Mouse (Mus musculus) hindbrain, embryonic 12.5 days (tissue): Measurements from ENCODE around the gene Pou5f1. TPM values are rescaled to one million over a fixed set of nuclear protein-coding genes. Genes with fewer than 3 reads are reported as not detected.
"Not testable (repeated sequence)": the region's sequence is repeated elsewhere in the genome, so short reads cannot be mapped to it uniquely, and the experiment has no call there.

ENCODE experiments used
- ATAC-seq: fragments of 200-750 bp; cut with Nextera tagmentation; 2 replicates; pipeline ENCODE4 v1.8.0; 2017; ENCODE audit warnings: moderate TSS enrichment; ENCODE audit not compliant: low FRiP score
- H3K27ac ChIP-seq: fragments of 300-500 bp; sonication (generic); 2 replicates; pipeline ENCODE4 v1.5.1; 2016; ENCODE audit warnings: mild to moderate bottlenecking
- H3K27me3 ChIP-seq: fragments of 300-500 bp; sonication (generic); 2 replicates; pipeline ENCODE4 v1.6.1; 2016; ENCODE audit warnings: mild to moderate bottlenecking
- H3K36me3 ChIP-seq: fragments of 300-500 bp; sonication (generic); 2 replicates; pipeline ENCODE4 v1.6.1; 2016; ENCODE audit warnings: mild to moderate bottlenecking
- H3K4me1 ChIP-seq: fragments of 300-500 bp; sonication (generic); 2 replicates; pipeline ENCODE4 v1.6.1; 2016
- H3K4me2 ChIP-seq: fragments of 300-500 bp; sonication (generic); replicated peaks from 2 replicates; pipeline ENCODE4 v1.6.1; 2016; ENCODE audit warnings: mild to moderate bottlenecking
- H3K4me3 ChIP-seq: fragments of 300-500 bp; sonication (generic); 2 replicates; pipeline ENCODE4 v1.5.1; 2016; ENCODE audit warnings: mild to moderate bottlenecking
- H3K9ac ChIP-seq: fragments of 300-500 bp; sonication (generic); 2 replicates; pipeline ENCODE4 v1.6.1; 2016; ENCODE audit warnings: mild to moderate bottlenecking, moderate library complexity
- H3K9me3 ChIP-seq: fragments of 300-500 bp; sonication (generic); replicated peaks from 2 replicates; pipeline ENCODE4 v1.6.1; 2016; ENCODE audit warnings: mild to moderate bottlenecking
- WGBS: fragments of 180-500 bp; shearing (Covaris S2); methylation state at CpG from one replicate; pipeline ENCODE4 v1.1.7; 2016; 5-methylcytosine and 5-hydroxymethylcytosine counted together
- polyA plus RNA-seq: library from polyadenylated mRNA; unstranded; fragments of >200 nt; fragmentation: Nextera tagmentation; extraction: Ambion mirVana; gene quantifications from 2 replicates; pipeline ENCODE4 v1.2.1, GENCODE M21; 2016

Pou5f1 gene
- polyA plus RNA-seq, result not detected in 2 replicates

DNA sequence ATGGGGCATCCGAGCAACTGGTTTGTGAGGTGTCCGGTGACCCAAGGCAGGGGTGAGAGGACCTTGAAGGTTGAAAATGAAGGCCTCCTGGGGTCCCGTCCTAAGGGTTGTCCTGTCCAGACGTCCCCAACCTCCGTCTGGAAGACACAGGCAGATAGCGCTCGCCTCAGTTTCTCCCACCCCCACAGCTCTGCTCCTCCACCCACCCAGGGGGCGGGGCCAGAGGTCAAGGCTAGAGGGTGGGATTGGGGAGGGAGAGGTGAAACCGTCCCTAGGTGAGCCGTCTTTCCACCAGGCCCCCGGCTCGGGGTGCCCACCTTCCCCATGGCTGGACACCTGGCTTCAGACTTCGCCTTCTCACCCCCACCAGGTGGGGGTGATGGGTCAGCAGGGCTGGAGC, at the start of gene Pou5f1:
Gene Pou5f1, plus strand, starts transcription at position 243 of the 400 bp plus-strand sequence.
- WGBS, result 23% methylated on average over 13 of the region's 13 CpGs

DNA sequence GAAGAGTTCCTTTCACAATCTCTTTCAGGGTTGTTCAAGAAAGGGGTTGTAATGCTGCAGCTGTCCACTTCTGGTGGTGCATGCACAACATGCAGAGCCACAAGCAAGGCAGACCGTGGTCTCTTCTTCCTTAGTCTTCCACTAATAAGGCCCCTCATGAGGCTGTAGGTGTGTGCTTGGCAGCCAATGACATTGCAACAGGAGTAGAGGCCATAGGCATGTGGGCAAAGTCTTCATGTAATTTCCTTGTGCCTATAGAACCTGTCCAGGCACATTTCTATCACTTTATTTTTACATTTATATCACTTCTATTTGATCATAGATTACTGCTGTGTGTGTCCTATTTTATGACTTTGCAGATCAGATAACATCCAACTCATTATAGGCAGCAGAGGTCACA, 47.6 kb upstream of the Pou5f1 start:
- not testable (repeated sequence) for H3K27me3 ChIP-seq, H3K9me3 ChIP-seq, ATAC-seq, H3K36me3 ChIP-seq, H3K4me1 ChIP-seq, H3K4me2 ChIP-seq, H3K9ac ChIP-seq, H3K27ac ChIP-seq, H3K4me3 ChIP-seq
- WGBS, result no CpG with 5 or more reads among the region's 1 CpGs

More for the DNA sequence above, at the start of gene Pou5f1:
- no peak for ATAC-seq
- Histone ChIP-seq H3K27ac (no peak within 1 kb of the TSS), H3K4me2 (no peak within 1 kb of the TSS), H3K27me3 (peaks cover 46% of the 10 kb centered on the region), H3K36me3 (no peaks in the 10 kb centered on the region), H3K4me3 (no peak within 1 kb of the TSS), H3K9ac (no peak within 1 kb of the TSS), H3K4me1 (peaks cover 11% of the 10 kb centered on the region; the same call in 1 of the 2 replicates), H3K9me3 (no peaks in the 10 kb centered on the region)

DNA sequence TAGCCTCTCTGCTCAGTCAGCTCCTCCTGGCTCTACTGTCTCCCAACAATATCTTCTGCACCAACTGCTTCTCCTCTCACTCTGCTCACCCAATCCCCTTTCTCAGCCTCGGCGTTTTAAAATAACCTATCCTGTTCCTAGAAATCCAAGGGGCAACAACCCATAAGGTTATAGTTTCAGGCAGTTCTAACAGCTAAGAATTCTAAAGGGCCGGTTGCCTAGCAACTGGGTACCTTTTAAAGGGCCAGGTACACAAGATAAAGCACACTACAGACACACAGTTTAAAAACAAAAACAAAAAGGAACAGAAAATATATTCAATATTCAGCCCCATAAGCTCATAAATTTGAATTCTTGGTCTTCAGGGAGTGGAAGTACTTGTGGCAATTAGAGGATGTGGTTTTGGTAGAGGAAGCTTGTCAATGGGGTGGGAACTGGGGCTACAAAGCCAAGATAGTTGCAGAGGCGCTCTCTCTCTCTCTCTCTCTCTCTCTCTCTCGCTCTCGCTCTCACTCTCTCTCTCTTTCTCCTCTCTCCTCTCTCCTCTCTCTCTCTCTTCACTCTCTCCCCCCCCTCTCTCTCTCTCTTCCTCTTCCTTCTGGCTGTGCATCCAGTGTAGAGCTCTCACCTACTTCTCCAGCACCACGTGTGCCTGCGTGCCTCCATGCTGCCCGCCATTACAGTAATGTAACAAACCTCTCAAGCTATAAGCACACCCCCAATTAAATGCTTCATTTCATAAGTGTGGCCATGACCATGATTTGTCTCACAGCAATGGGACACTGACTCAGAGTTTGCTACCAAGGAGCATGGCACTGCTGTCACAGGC, 45.1 kb upstream of the Pou5f1 start:
- not testable (repeated sequence) for H3K9ac ChIP-seq, H3K27me3 ChIP-seq, ATAC-seq, H3K4me2 ChIP-seq, H3K9me3 ChIP-seq, H3K4me1 ChIP-seq, H3K36me3 ChIP-seq, H3K27ac ChIP-seq, H3K4me3 ChIP-seq
- 45% methylated on average over 2 of the region's 9 CpGs for WGBS

DNA sequence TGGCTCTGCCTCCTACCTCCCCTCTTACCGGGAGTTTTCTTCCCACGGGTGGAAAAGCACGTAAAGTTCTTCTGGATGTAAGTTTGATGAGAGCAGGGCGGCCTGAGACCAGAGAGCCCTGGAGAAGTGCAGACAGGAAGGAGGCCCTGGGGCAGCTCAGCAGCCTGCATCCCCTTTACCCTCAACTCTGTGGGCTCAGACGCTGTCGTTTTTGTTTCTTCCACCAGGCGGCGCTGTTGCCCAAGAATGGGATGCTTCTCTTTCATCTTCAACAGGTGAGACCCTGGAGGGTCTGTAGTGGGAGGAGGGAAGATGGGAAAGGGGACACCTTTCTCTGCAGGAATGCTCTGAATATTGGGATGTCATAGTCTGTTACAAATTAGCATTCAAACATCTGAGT, 40.2 kb upstream of the Pou5f1 start:
- H3K36me3 ChIP-seq, H3K9me3 ChIP-seq, H3K4me3 ChIP-seq, H3K4me2 ChIP-seq, H3K4me1 ChIP-seq, H3K9ac ChIP-seq, H3K27ac ChIP-seq, ATAC-seq: not testable (repeated sequence)
- H3K27me3 ChIP-seq, result peaks cover 24% of the 10 kb centered on the region
- WGBS, result 5% methylated on average over 8 of the region's 8 CpGs

DNA sequence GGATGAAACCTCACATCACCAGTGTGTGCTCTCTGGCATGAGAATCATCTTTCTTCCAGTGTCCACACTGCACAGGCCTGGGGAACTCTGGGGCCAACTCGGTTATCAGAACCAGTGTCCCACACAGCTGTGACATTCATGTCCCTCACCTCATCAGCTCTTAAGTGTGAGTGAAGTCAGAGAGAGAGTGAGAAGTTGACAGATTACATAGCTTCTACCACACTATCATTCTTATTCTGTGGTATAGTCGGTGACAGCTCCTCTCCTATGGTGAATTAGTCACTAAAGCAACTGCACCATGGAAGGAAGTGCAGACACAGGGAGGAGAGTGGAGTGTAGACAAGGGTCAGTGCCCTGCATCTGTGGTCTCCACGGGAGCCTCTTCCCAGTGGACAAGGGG, 36.9 kb upstream of the Pou5f1 start:
- H3K4me3 ChIP-seq, H3K36me3 ChIP-seq, H3K9me3 ChIP-seq, H3K4me2 ChIP-seq, H3K9ac ChIP-seq, H3K27ac ChIP-seq, ATAC-seq: not testable (repeated sequence)
- peaks cover 10% of the 10 kb centered on the region for H3K4me1 ChIP-seq
- WGBS, result 69% methylated on average over 3 of the region's 3 CpGs
- peaks cover 31% of the 10 kb centered on the region for H3K27me3 ChIP-seq

DNA sequence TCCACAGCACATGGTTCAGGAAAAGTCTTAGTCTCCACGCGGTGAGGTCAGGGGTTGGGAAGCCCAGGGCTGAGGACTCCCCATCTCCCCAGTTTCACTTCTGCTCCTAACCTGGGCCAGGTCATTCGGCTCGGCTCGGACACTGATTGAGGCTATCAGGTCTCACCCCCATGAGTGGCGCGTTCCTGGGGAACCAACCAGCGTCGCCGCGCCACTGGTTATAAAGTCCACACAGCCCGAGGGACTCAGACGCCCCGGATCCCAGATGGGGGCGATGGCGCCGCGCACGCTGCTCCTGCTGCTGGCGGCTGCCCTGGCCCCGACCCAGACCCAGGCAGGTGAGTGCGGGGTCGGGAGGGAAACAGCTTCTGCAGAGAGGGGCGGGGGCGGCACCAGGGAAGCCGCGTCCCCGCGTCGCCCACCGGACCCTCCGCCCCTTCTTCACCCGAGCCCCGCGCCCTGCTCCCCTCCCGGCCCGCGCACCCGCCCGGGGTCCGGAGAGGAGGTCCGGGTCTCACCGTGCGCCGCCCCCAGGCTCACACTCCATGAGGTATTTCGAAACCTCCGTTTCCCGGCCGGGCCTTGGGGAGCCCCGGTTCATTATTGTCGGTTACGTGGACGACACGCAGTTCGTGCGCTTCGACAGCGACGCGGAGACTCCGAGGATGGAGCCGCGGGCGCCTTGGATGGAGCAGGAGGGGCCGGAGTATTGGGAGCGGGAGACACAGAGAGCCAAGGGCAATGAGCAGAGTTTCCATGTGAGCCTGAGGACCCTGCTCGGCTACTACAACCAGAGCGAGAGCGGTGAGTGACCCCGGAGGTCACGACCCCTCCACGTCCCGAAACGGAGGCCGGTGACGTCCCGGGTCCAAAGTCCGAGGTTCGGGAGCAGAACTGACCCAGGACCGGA, 35.7 kb upstream of the Pou5f1 start, which contains the start of gene H2-Q10:
Gene H2-Q10, plus strand, starts transcription at position 248 of the 910 bp plus-strand sequence.
- H3K27ac ChIP-seq, result no peak within 1 kb of the TSS
- WGBS, result 2% methylated on average over 69 of the region's 80 CpGs
- peak within 1 kb of the TSS; percentile 44 for H3K4me3 ChIP-seq
- H3K4me1 ChIP-seq, result peaks cover 10% of the 10 kb centered on the region
- H3K36me3 ChIP-seq, result no peaks in the 10 kb centered on the region
- no peaks in the 10 kb centered on the region for H3K9me3 ChIP-seq
- peak within 1 kb of the TSS; percentile 80 for H3K4me2 ChIP-seq
- ATAC-seq, result no peak
- peaks cover 31% of the 10 kb centered on the region for H3K27me3 ChIP-seq
- H3K9ac ChIP-seq, result peak within 1 kb of the TSS; percentile 47

DNA sequence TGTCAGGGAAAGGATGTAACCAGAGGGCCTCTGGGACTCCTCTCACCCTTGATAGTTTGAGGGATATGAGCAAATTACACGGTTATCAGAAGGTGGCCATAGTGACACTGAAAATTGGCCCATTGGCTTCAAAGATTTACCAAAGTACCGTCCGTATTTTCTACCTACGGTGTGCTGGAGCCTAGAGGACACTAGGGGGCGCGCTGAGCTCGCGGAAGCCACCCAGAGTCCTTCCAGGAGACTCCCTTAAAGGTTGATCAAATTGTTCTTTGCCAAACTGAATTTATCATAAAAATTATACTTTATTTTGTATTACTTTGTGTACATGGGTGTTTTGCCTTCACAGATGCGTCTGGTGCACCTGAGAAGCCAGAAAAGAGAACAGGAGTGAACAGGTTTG, 21.8 kb upstream of the Pou5f1 start:
- Histone ChIP-seq H3K4me1 (no peaks in the 10 kb centered on the region), H3K4me3 (no peak overlapping the region), H3K27me3 (no peaks in the 10 kb centered on the region), H3K27ac (no peak overlapping the region), H3K4me2 (no peak overlapping the region), H3K9ac (no peak overlapping the region), H3K9me3 (no peaks in the 10 kb centered on the region), H3K36me3 (no peaks in the 10 kb centered on the region)
- WGBS, result under 1% methylated on average over 9 of the region's 9 CpGs
- no peak for ATAC-seq

DNA sequence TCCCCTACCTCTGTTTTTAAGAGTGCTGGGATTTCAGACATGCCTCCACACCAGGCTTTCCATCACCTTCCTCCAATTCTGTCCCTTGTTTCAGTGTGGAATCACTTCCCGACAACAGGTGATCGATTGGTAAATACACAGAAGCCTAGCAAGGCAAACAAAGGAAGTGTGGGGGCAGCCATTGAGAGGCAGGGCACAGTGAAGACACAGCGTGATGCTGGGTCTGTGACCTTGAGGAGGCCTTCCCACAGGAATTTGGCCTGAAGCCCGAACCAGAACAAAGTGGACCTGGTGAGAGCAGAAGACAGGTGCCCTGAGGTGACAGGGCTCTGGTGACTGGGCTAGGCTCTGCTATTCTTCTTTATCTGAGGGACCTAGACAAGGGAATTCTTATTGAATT, 20.1 kb upstream of the Pou5f1 start:
- WGBS, result 15% methylated on average over 4 of the region's 4 CpGs
- ATAC-seq, result no peak
- peaks cover 3% of the 10 kb centered on the region; the same call in 1 of the 2 replicates for H3K4me1 ChIP-seq
- H3K27me3 ChIP-seq, result no peaks in the 10 kb centered on the region
- no peaks in the 10 kb centered on the region for H3K36me3 ChIP-seq
- no peak overlapping the region for H3K4me3 ChIP-seq
- no peak overlapping the region for H3K27ac ChIP-seq
- H3K9ac ChIP-seq, result no peak overlapping the region
- no peaks in the 10 kb centered on the region for H3K9me3 ChIP-seq
- no peak overlapping the region for H3K4me2 ChIP-seq

DNA sequence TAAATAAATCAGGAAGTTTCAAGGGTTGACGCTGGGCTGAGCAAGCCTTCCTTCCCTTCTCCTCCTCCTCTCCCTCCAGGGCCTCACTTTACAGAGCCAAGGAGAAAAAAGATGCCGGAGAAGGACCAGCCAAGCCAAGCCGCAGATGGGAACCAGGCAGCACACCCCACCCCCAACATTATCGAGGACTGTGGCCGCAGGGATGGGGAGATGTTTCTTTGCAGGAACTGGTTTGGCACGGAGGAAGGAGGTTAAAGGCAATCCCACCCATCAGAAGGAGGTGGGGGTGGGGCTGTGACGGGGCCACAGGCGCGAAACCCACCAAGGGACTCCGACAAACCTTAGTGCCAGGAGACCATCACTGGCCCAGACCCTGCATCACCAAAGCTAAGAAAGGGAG, 19.1 kb upstream of the Pou5f1 start:
- H3K9ac ChIP-seq, result no peak overlapping the region
- no peak overlapping the region for H3K4me3 ChIP-seq
- no peaks in the 10 kb centered on the region for H3K36me3 ChIP-seq
- no peak overlapping the region for H3K27ac ChIP-seq
- no peaks in the 10 kb centered on the region for H3K9me3 ChIP-seq
- peaks cover 3% of the 10 kb centered on the region; the same call in 1 of the 2 replicates for H3K4me1 ChIP-seq
- no peaks in the 10 kb centered on the region for H3K27me3 ChIP-seq
- no peak for ATAC-seq
- H3K4me2 ChIP-seq, result no peak overlapping the region
- WGBS, result 63% methylated on average over 10 of the region's 10 CpGs

DNA sequence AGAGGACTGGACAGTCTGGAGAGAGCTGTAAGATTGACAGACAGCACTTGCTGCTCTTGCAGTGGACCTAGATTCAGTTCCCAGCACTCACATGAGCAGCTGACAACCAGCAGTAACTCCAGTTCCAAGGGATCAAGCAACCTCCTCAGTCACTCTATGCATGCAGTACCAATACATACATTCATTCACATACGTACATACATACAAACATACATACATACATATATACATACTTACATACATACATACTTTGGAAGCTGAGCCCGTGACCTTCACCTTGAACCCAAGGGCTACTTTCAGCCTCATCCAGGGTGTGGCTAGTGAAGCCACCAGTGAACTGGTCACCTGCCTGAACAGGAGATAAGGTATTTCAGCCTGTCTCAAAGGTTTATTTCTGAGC, 17.8 kb upstream of the Pou5f1 start:
- no peaks in the 10 kb centered on the region for H3K36me3 ChIP-seq
- H3K9me3 ChIP-seq, result no peaks in the 10 kb centered on the region
- H3K27ac ChIP-seq, result no peak overlapping the region
- H3K9ac ChIP-seq, result no peak overlapping the region
- no peak overlapping the region for H3K4me3 ChIP-seq
- no peaks in the 10 kb centered on the region for H3K27me3 ChIP-seq
- no peak for ATAC-seq
- peaks cover 3% of the 10 kb centered on the region; the same call in 1 of the 2 replicates for H3K4me1 ChIP-seq
- no peak overlapping the region for H3K4me2 ChIP-seq
- WGBS, result 97% methylated on average over 2 of the region's 2 CpGs

DNA sequence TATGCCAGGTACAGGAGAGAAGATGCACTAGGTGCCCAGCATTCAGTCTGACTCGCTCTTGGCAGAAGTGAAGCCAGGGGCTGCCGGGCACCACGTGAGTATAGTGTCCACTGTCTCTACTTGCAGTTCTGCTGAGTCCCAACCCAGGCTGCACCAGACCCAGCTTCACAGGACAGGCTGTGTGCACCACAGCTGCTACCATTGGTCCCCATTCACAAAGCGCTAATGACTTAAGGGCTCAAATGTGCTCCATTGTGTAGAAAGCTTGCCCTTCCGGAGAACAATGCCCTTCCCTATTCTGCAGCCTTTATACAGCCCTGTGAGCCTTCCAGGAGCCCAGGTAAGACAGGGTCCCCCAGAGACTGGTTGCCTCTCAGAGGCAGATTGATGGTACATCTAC, 15.5 kb upstream of the Pou5f1 start:
- H3K4me3 ChIP-seq, result no peak overlapping the region
- peaks cover 3% of the 10 kb centered on the region; the same call in 1 of the 2 replicates for H3K4me1 ChIP-seq
- H3K27me3 ChIP-seq, result no peaks in the 10 kb centered on the region
- ATAC-seq, result no peak
- no peaks in the 10 kb centered on the region for H3K36me3 ChIP-seq
- no peak overlapping the region for H3K9ac ChIP-seq
- H3K4me2 ChIP-seq, result no peak overlapping the region
- H3K27ac ChIP-seq, result no peak overlapping the region
- 52% methylated on average over 5 of the region's 5 CpGs for WGBS
- H3K9me3 ChIP-seq, result no peaks in the 10 kb centered on the region

DNA sequence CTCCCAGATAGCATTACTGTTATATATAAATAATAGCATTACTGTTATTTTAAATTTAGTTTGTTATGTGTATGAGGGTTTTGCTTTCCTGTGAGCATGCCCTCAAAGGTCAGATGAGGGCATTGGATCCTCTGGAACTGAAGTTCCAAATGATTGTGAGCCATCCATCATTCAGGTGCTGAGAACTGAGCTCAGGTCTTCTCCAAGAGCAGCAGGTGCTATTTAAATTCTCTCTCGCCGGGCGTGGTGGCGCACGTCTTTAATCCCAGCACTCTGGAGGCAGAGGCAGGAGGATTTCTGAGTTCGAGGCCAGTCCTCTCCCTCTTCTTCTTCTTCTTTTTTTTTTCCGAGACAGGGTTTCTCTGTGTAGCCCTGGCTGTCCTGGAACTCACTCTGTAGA, 8.7 kb upstream of the Pou5f1 start:
- ATAC-seq, result no peak
- Histone ChIP-seq H3K36me3 (no peaks in the 10 kb centered on the region), H3K27me3 (no peaks in the 10 kb centered on the region; the same call in 1 of the 2 replicates), H3K27ac (no peak overlapping the region), H3K9me3 (no peaks in the 10 kb centered on the region), H3K9ac (no peak overlapping the region), H3K4me2 (no peak overlapping the region), H3K4me1 (peaks cover 2% of the 10 kb centered on the region; the same call in 1 of the 2 replicates), H3K4me3 (no peak overlapping the region)
- 95% methylated on average over 7 of the region's 7 CpGs for WGBS
